Mouse (Mus musculus): ENCODE data around the gene Gm36028.

DNA sequence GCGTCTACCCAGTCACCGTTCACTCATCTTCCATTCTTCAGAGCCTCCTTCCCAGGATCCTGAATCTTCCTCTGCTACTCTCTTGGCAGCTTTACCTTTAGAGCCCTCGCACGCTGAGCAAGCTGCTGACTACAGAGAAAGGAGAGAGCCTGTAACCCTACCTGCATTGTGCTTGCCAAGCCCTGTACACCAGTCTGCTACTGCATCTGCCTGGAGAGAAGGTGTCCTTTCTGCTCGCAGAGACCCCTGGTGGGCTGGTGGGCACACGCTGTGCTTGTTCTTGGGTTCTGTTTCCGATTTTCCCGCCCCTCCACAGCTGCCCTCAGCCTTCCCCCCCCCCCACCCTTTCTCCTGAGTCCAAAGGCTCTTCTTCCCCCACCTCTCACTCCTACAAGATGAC lies 53.7 kb downstream of the Gm36028 start:
- TF ChIP-seq CTCF (IDR thresholded peaks at IDR 0.05; ENCODE audit: borderline replicate concordance, insufficient read depth, low read length) (no peak), POLR2A (IDR thresholded peaks at IDR 0.05; ENCODE audit: low read depth, low read length) (no peak)

All from embryonic fibroblast, embryonic 13.5 days (primary cell).